Mouse (Mus musculus): ENCODE measurements around the gene Nthl1. TPM values are rescaled to one million over a fixed set of nuclear protein-coding genes. Genes with fewer than 3 reads are reported as not detected.

Gene Nthl1
- polyA plus RNA-seq, 1 experiment from 2014 or later, result 25.0 TPM

- Histone ChIP-seq H3K9ac (no peak overlapping the region; the same call in 1 of the 2 replicates), H3K27me3 (no peaks in the 10 kb centered on the region), H3K4me1 (no peaks in the 10 kb centered on the region), H3K9me3 (no peaks in the 10 kb centered on the region), H3K4me2 (replicated peaks) (no peak overlapping the region), H3K36me3 (peaks cover 100% of the 10 kb centered on the region), H3K27ac (no peak overlapping the region), H3K4me3 (no peak overlapping the region)
- 92% methylated on average over 19 of the region's 19 CpGs for WGBS
- ATAC-seq (ENCODE audit: low FRiP score, low read depth), result no peak
These were observed 35.9 kb upstream of the Nthl1 start for GRCm38 (mm10) chr17:24596471-24597183.

DNA sequence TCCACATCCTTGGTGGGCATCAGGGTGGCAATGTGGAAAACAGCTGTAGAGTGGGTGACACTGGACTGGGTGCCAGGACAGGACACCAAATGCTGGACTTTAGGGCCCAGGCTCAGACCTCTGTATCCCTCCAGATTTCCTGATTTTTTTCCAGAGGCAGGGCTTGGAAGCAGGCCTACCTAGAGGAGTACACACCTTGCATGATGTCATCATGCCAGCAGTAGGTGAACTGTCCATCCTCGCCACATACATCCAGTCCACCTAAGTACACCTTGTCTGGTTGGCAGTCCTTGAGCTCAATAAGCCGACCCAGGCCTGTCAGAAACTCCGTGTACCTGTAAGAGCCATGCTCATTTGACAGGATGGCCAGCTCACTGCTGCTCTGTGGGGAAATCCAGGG, 34.5 kb upstream of the Nthl1 start:
- Histone ChIP-seq H3K4me2 (replicated peaks) (no peak overlapping the region), H3K27ac (no peak overlapping the region), H3K36me3 (peaks cover 100% of the 10 kb centered on the region), H3K4me1 (no peaks in the 10 kb centered on the region), H3K27me3 (no peaks in the 10 kb centered on the region), H3K4me3 (no peak overlapping the region), H3K9me3 (no peaks in the 10 kb centered on the region), H3K9ac (no peak overlapping the region)
- no peak for ATAC-seq (ENCODE audit: low FRiP score, low read depth)
- WGBS, result 93% methylated on average over 3 of the region's 3 CpGs

DNA sequence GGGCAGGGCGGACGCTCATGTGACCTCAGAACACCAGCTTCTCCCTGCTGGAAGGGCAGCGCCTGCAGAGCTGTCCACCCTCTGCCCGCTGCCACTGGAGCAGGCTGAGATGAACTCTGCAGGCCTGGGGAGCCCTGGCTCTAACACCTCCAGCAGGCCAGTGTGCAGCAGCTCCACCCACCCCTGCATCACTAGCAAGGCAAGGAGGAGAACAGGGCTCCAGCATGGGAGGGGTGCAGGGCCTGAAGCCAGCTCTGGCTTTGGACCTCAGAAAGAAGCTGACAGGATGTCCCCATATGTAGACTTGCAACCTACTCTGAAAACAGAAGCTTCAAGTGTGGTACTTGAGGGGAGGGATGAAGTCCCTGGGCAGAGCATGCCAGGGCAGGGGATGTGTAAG, 32.0 kb upstream of the Nthl1 start:
- H3K36me3 ChIP-seq, result peaks cover 99% of the 10 kb centered on the region
- no peaks in the 10 kb centered on the region for H3K4me1 ChIP-seq
- H3K9me3 ChIP-seq, result no peaks in the 10 kb centered on the region
- WGBS, result 93% methylated on average over 4 of the region's 4 CpGs
- no peaks in the 10 kb centered on the region for H3K27me3 ChIP-seq
- no peak overlapping the region for H3K4me2 ChIP-seq (replicated peaks)
- ATAC-seq (ENCODE audit: low FRiP score, low read depth), result no peak
- no peak overlapping the region; the same call in 1 of the 2 replicates for H3K27ac ChIP-seq
- no peak overlapping the region for H3K9ac ChIP-seq
- H3K4me3 ChIP-seq, result no peak overlapping the region

GRCm38 (mm10) chr17:24603961-24604360, 28.5 kb upstream of the Nthl1 start:
- H3K27ac ChIP-seq, result no peak overlapping the region
- no peaks in the 10 kb centered on the region for H3K9me3 ChIP-seq
- H3K27me3 ChIP-seq, result no peaks in the 10 kb centered on the region
- 92% methylated on average over 8 of the region's 8 CpGs for WGBS
- H3K4me3 ChIP-seq, result no peak overlapping the region
- no peak for ATAC-seq (ENCODE audit: low FRiP score, low read depth)
- H3K9ac ChIP-seq, result no peak overlapping the region
- H3K4me1 ChIP-seq, result no peaks in the 10 kb centered on the region
- no peak overlapping the region for H3K4me2 ChIP-seq (replicated peaks)
- H3K36me3 ChIP-seq, result peaks cover 99% of the 10 kb centered on the region

- Histone ChIP-seq H3K9ac (no peak overlapping the region), H3K36me3 (peaks cover 96% of the 10 kb centered on the region), H3K9me3 (no peaks in the 10 kb centered on the region), H3K27me3 (no peaks in the 10 kb centered on the region), H3K4me3 (no peak overlapping the region), H3K4me2 (replicated peaks) (no peak overlapping the region), H3K4me1 (no peaks in the 10 kb centered on the region), H3K27ac (no peak overlapping the region)
- no peak for ATAC-seq (ENCODE audit: low FRiP score, low read depth)
- 82% methylated on average over 3 of the region's 3 CpGs for WGBS
These were observed 27.9 kb upstream of the Nthl1 start for GRCm38 (mm10) chr17:24604557-24604956.

DNA sequence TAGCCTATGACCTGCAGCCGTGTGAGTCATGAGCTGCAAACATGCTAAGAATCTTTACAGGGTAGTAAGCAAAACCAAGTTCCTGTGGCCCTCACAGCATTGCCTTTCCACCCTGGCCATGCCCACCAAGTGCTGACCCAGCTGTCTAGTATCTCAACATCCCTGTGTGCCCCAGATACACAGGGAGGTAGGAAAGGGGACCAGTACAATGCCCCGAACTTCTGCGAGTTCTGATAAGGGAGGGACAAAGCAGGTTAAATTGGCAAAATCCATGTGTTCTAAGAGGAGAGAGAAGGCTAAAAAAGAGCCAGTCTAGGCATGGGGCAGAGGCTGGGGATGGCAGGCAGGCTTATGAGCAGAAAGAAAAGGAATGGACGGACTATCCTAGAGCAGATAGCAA, 24.1 kb upstream of the Nthl1 start:
- no peaks in the 10 kb centered on the region for H3K27me3 ChIP-seq
- H3K9me3 ChIP-seq, result no peaks in the 10 kb centered on the region
- H3K4me3 ChIP-seq, result no peak overlapping the region
- no peak overlapping the region for H3K4me2 ChIP-seq (replicated peaks)
- H3K36me3 ChIP-seq, result peaks cover 77% of the 10 kb centered on the region
- 95% methylated on average over 4 of the region's 4 CpGs for WGBS
- H3K27ac ChIP-seq, result no peak overlapping the region
- no peaks in the 10 kb centered on the region for H3K4me1 ChIP-seq
- H3K9ac ChIP-seq, result no peak overlapping the region
- ATAC-seq (ENCODE audit: low FRiP score, low read depth), result no peak

DNA sequence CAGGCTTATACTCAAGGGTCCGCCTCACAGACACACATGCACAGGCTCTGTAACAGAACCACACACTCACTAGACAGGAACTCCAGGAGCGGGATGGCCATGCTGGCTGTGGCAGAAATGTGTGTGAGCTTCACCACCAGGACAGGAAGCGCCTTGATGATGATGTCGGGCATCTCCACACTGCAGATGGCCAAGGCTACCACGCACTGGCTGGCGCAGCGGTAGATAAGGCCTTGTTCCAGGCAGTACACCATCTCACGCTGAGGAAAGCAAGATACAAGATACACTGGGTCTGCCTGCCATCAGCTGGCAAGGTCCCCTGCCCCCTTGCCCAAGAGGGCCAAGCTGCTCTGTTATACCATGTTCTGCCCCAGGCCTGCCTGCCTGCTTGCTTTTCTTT, 23.6 kb upstream of the Nthl1 start:
- Histone ChIP-seq H3K9me3 (no peaks in the 10 kb centered on the region), H3K4me2 (replicated peaks) (no peak overlapping the region), H3K9ac (no peak overlapping the region), H3K27ac (no peak overlapping the region), H3K4me1 (no peaks in the 10 kb centered on the region), H3K36me3 (peaks cover 78% of the 10 kb centered on the region), H3K27me3 (no peaks in the 10 kb centered on the region), H3K4me3 (no peak overlapping the region)
- WGBS, result 96% methylated on average over 8 of the region's 8 CpGs
- ATAC-seq (ENCODE audit: low FRiP score, low read depth), result no peak

DNA sequence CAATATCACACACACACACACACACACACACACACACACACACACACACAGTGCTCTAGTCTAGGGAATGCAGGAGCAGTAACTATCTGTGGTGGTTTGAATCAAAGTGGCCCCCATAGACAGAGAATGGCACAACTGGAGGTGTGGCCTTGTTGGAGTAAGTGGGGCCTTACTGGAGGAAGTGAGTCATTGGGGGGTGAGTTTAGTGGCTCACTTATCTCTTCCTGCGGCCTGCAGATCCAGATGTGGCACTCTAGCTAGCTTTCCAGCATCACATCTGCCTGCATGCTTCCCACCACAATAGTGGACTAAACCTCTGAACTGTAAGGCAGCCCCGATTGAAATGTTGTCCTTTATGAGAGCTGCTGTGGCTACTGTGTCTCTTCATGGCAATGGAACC, 21.8 kb upstream of the Nthl1 start:
- WGBS, result 87% methylated on average over 2 of the region's 2 CpGs
- no peak overlapping the region for H3K27ac ChIP-seq
- no peaks in the 10 kb centered on the region for H3K27me3 ChIP-seq
- ATAC-seq (ENCODE audit: low FRiP score, low read depth), result no peak
- no peak overlapping the region for H3K4me2 ChIP-seq (replicated peaks)
- H3K9me3 ChIP-seq, result no peaks in the 10 kb centered on the region
- H3K36me3 ChIP-seq, result peaks cover 78% of the 10 kb centered on the region
- H3K9ac ChIP-seq, result no peak overlapping the region
- H3K4me3 ChIP-seq, result no peak overlapping the region
- H3K4me1 ChIP-seq, result no peaks in the 10 kb centered on the region

DNA sequence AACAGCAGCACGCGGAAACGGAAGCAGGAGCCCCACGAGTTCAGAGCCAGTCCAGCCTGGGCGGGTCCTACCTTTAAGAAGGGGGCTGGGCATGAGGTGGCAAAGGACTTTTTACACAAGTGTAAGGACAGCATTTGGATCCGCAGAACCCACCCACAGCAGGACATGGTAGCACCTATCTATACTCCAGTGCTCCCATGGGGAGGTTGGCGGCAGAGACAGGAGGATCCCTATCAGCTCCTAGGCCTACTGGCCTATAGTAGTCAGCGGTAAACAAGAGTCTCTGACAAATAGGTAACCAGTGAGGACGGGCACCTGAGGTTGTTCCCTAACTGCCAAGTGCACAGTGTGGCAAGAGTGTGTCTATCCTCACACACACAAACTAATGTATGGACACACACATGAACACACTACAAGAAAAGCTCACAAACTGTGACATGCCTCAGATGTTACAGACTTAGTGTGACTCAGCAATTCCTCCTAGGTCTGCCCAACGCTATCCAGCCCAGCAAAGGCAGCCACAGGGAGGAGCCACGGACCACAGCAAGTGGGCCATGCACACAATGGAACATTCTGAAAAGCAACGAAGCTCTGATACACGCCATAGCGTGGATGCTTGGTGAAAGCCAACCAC, 14.8 kb upstream of the Nthl1 start:
- H3K27ac ChIP-seq, result no peak overlapping the region
- no peaks in the 10 kb centered on the region for H3K4me1 ChIP-seq
- H3K4me3 ChIP-seq, result no peak overlapping the region
- WGBS, result 84% methylated on average over 14 of the region's 14 CpGs
- H3K9ac ChIP-seq, result peak overlapping the region; percentile 25; the same call in 1 of the 2 replicates
- H3K27me3 ChIP-seq, result no peaks in the 10 kb centered on the region
- no peak for ATAC-seq (ENCODE audit: low FRiP score, low read depth)
- H3K9me3 ChIP-seq, result no peaks in the 10 kb centered on the region
- peaks cover 95% of the 10 kb centered on the region for H3K36me3 ChIP-seq
- H3K4me2 ChIP-seq (replicated peaks), result no peak overlapping the region

- no peak for ATAC-seq (ENCODE audit: low FRiP score, low read depth)
- Histone ChIP-seq H3K27me3 (no peaks in the 10 kb centered on the region), H3K27ac (no peak overlapping the region), H3K9ac (no peak overlapping the region), H3K4me2 (replicated peaks) (no peak overlapping the region), H3K4me1 (no peaks in the 10 kb centered on the region), H3K36me3 (peaks cover 100% of the 10 kb centered on the region), H3K4me3 (no peak overlapping the region), H3K9me3 (no peaks in the 10 kb centered on the region)
- 93% methylated on average over 8 of the region's 8 CpGs for WGBS
These were observed 7.0 kb upstream of the Nthl1 start for GRCm38 (mm10) chr17:24625472-24625871.

DNA sequence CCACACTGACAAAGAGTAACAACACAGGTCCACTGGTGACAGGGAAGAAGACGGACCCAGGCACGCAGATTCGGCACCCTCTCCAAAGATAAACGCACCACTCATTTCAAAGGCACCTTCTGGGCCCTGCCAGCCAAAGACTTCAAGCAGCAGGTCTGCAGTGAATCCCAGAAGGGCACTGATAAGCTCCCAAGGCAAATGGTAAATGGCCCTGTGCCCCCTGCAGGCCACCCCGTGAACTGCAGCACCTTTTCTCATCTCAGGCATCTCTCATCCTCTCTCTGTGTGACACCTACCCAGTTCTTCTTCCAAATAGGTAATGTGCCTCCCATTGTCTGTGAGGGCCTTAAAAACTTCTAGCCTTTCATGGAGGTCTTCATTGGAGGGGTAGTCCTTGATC, 3.8 kb upstream of the Nthl1 start:
- H3K4me1 ChIP-seq, result peaks cover 14% of the 10 kb centered on the region
- H3K4me2 ChIP-seq (replicated peaks), result no peak overlapping the region
- H3K9me3 ChIP-seq, result no peaks in the 10 kb centered on the region
- H3K9ac ChIP-seq, result no peak overlapping the region
- H3K27me3 ChIP-seq, result no peaks in the 10 kb centered on the region
- 49% methylated on average over 5 of the region's 5 CpGs for WGBS
- H3K27ac ChIP-seq, result no peak overlapping the region
- no peak overlapping the region for H3K4me3 ChIP-seq
- H3K36me3 ChIP-seq, result peaks cover 75% of the 10 kb centered on the region
- ATAC-seq (ENCODE audit: low FRiP score, low read depth), result no peak

- H3K4me3 ChIP-seq, result no peak overlapping the region
- H3K4me1 ChIP-seq, result peaks cover 18% of the 10 kb centered on the region
- no peaks in the 10 kb centered on the region for H3K9me3 ChIP-seq
- H3K9ac ChIP-seq, result no peak overlapping the region
- H3K27me3 ChIP-seq, result no peaks in the 10 kb centered on the region
- H3K4me2 ChIP-seq (replicated peaks), result no peak overlapping the region
- no peak for ATAC-seq (ENCODE audit: low FRiP score, low read depth)
- 87% methylated on average over 14 of the region's 14 CpGs for WGBS
- H3K36me3 ChIP-seq, result peaks cover 61% of the 10 kb centered on the region
- no peak overlapping the region for H3K27ac ChIP-seq
These were observed 2.4 kb upstream of the Nthl1 start for GRCm38 (mm10) chr17:24630072-24630471.

Measured in limb, embryonic 13.5 days (tissue).